Mouse (Mus musculus) myocyte (in vitro differentiated cells): ENCODE results near the gene Cd2bp2. TPM values are rescaled to one million over a fixed set of nuclear protein-coding genes. Genes with fewer than 3 reads are reported as not detected.

Experiments used
- H3K27me3 ChIP-seq: one replicate; pipeline ENCODE4 v1.6.1; 2011; ENCODE audit not compliant: control insufficient read depth, insufficient read depth, insufficient read length
- H3K36me3 ChIP-seq: one replicate; pipeline ENCODE4 v1.6.1; 2011; ENCODE audit not compliant: control insufficient read depth, insufficient read depth
- H3K4me2 ChIP-seq: one replicate; pipeline ENCODE4 v1.6.1; 2011; ENCODE audit warnings: low read depth, control low read depth
- H3K4me3 ChIP-seq: one replicate; pipeline ENCODE4 v1.5.1; 2011; ENCODE audit warnings: mild to moderate bottlenecking, control low read depth, moderate library complexity
- H3K79me2 ChIP-seq: one replicate; pipeline ENCODE4 v1.6.1; 2011; ENCODE audit not compliant: control insufficient read depth, insufficient read depth
- H3ac ChIP-seq: one replicate; pipeline ENCODE4 v1.6.1; 2011; ENCODE audit not compliant: control insufficient read depth, insufficient read length
- CEBPB ChIP-seq: IDR thresholded peaks from 2 replicates; pipeline ENCODE4 v1.6.1; 2011; ENCODE audit warnings: mild to moderate bottlenecking, moderate library complexity; ENCODE audit not compliant: poor library complexity, insufficient read depth, severe bottlenecking
- E2F4 ChIP-seq: IDR thresholded peaks from one replicate; pipeline ENCODE4 v1.6.1; 2011; ENCODE audit warnings: mild to moderate bottlenecking, control low read depth, moderate library complexity; ENCODE audit not compliant: insufficient read depth
- MAX ChIP-seq: IDR thresholded peaks from one replicate; pipeline ENCODE4 v1.6.1; 2011; ENCODE audit warnings: low read depth, mild to moderate bottlenecking, control low read depth
- MYOD1 ChIP-seq, 3 experiments: IDR thresholded peaks; one replicate each; pipeline ENCODE4 v1.6.1; 2011; ENCODE audit warnings: control low read depth in 2 of 3, low read depth in 2 of 3, mild to moderate bottlenecking in 2 of 3, moderate library complexity in 1 of 3; ENCODE audit not compliant: insufficient read length in 2 of 3, control insufficient read depth in 1 of 3
- MYOG ChIP-seq, 3 experiments: IDR thresholded peaks; one replicate each; pipeline ENCODE4 v1.6.1; 2011; ENCODE audit warnings: control low read depth in 2 of 3, low read depth in 2 of 3, mild to moderate bottlenecking in 2 of 3; ENCODE audit not compliant: insufficient read length in 2 of 3, control insufficient read depth in 1 of 3, insufficient read depth in 1 of 3
- POLR2A ChIP-seq: IDR thresholded peaks from one replicate; pipeline ENCODE4 v1.6.1; 2011; ENCODE audit warnings: low read depth, mild to moderate bottlenecking, control low read depth, moderate library complexity; ENCODE audit not compliant: insufficient read length
- POLR2AphosphoS2 ChIP-seq: IDR thresholded peaks from one replicate; pipeline ENCODE4 v1.6.1; 2011; ENCODE audit warnings: low read depth, control low read depth; ENCODE audit not compliant: insufficient read length
- REST ChIP-seq: IDR thresholded peaks from one replicate; pipeline ENCODE4 v1.6.1; 2011; ENCODE audit warnings: mild to moderate bottlenecking, control low read depth, moderate library complexity; ENCODE audit not compliant: insufficient read depth, insufficient read length
- SRF ChIP-seq: IDR thresholded peaks from one replicate; pipeline ENCODE4 v1.6.1; 2011; ENCODE audit warnings: low read depth; ENCODE audit not compliant: control insufficient read depth, insufficient read length
- TCF12 ChIP-seq: IDR thresholded peaks from one replicate; pipeline ENCODE4 v1.6.1; 2011; ENCODE audit warnings: mild to moderate bottlenecking, control low read depth; ENCODE audit not compliant: poor library complexity, insufficient read depth, severe bottlenecking
- TCF3 ChIP-seq: IDR thresholded peaks from one replicate; pipeline ENCODE4 v1.6.1; 2011; ENCODE audit warnings: low read depth, control low read depth; ENCODE audit not compliant: insufficient read length
- USF1 ChIP-seq: IDR thresholded peaks from one replicate; pipeline ENCODE4 v1.6.1; 2011; ENCODE audit warnings: low read depth, mild to moderate bottlenecking, control low read depth, moderate library complexity
- polyA plus RNA-seq: library from polyadenylated mRNA; unstranded; fragments of >200 nt; fragmentation: generic; extraction: Trizol; gene quantifications from one replicate; pipeline ENCODE4 v1.2.1, GENCODE M21; 2012; ENCODE audit warnings: missing spikeins

The Cd2bp2 gene
- polyA plus RNA-seq, 1 experiment = 58.3 TPM

DNA sequence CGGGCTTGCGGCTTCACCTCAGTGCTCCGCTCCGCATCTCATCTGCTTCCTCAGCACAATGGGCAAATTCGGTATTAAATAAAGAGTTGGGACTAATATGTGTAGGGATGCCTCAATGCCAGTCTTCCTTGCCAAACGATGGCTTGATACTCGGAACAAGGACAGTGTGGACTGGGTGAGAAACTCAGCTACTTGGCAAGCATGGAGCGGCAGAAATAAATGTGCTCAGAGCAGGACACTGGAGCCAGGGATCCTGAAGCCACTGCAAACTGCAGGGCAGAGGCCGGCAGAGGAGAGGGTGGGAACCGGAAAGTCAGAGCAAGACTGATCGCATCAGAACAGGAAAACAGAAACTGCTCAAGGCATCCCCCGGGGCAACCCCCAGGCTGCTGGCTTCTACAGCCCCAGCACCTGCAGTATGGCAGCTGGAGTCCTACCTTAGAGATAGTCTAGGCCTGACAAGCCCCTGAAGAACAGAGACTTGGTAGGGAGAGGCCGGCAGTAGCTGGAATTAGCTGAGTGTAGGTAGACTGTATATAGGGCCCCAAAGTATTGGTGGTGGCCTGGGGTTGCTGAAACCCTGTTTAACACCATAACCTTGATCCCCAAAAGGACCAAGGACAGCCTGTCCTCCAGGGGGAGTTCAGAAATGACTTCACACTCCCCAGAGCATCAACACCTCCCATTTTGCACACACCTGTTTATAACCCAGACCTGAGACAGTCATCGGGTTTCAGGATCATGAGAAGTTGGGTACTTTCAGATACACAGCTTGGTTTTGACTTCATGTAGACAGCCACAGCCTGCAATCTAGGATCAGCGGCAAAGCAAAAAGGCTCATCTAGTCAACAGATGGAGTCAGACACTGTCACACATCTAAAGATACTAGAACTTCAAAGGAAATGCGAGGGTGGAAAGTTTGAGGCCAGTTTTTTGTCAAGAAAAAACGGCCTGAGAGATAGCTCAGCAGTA is 7.3 kb downstream of the Cd2bp2 start:
- Histone ChIP-seq H3K79me2 (no peaks in the 10 kb centered on the region), H3K4me2 (no peak overlapping the region), H3K27me3 (no peaks in the 10 kb centered on the region), H3K4me3 (no peak overlapping the region), H3ac (no peak overlapping the region), H3K36me3 (peaks cover 15% of the 10 kb centered on the region)
- no peak for TF ChIP-seq POLR2A
- TF ChIP-seq SRF = no peak
- TF ChIP-seq CEBPB = no peak
- no peak for TF ChIP-seq MYOG (IDR thresholded peaks at IDR 0.05; ENCODE audit: control insufficient read depth in 1 of 3, insufficient read depth in 1 of 3, insufficient read length in 2 of 3, low read depth in 2 of 3)
- TF ChIP-seq USF1 = no peak
- TF ChIP-seq REST = no peak
- no peak for TF ChIP-seq POLR2AphosphoS2

- Histone ChIP-seq H3K27me3 (no peaks in the 10 kb centered on the region), H3K36me3 (peaks cover 7% of the 10 kb centered on the region), H3ac (no peak overlapping the region), H3K4me3 (no peak overlapping the region), H3K79me2 (no peaks in the 10 kb centered on the region), H3K4me2 (no peak overlapping the region)
- no peak for TF ChIP-seq POLR2AphosphoS2
- no peak for TF ChIP-seq CEBPB
- TF ChIP-seq MYOG (IDR thresholded peaks at IDR 0.05; ENCODE audit: control insufficient read depth in 1 of 3, insufficient read depth in 1 of 3, insufficient read length in 2 of 3, low read depth in 2 of 3) = no peak
- no peak for TF ChIP-seq TCF12
- no peak for TF ChIP-seq MYOD1 (IDR thresholded peaks at IDR 0.05; ENCODE audit: control insufficient read depth in 1 of 3, insufficient read length in 2 of 3, low read depth in 2 of 3)
- no peak for TF ChIP-seq SRF
- no peak for TF ChIP-seq E2F4
- no peak for TF ChIP-seq USF1
- TF ChIP-seq POLR2A = no peak
- no peak for TF ChIP-seq MAX
- TF ChIP-seq TCF3 = no peak
- TF ChIP-seq REST = no peak
Measured at GRCm38 (mm10) chr7:127187351-127187750, 8.5 kb downstream of the Cd2bp2 start.

DNA sequence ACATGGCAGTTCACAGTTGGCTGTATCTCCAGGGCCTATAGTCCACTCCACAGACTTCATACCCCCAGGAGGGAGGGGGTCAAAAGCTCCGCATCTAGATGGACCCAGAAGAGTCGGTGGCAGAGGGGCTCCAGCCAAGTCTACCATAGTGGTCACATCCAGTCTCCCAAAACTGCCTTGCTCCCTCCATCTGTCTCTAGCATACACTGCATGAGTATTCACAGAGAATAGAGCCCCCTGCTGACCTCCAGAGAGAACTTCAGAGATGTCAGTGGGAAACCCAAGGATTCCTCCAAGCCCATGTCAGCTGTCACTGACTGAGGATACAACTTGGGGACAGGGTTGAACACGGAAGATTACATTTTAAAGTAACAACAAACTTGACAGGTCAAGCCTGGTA is 10.2 kb downstream of the Cd2bp2 start:
- no peaks in the 10 kb centered on the region for H3K27me3 ChIP-seq
- TF ChIP-seq E2F4 = no peak
- TF ChIP-seq POLR2AphosphoS2 = no peak
- no peak for TF ChIP-seq MAX
- no peak for TF ChIP-seq TCF12
- TF ChIP-seq CEBPB = no peak
- no peak for TF ChIP-seq MYOG (IDR thresholded peaks at IDR 0.05; ENCODE audit: control insufficient read depth in 1 of 3, insufficient read depth in 1 of 3, insufficient read length in 2 of 3, low read depth in 2 of 3)
- TF ChIP-seq MYOD1 (IDR thresholded peaks at IDR 0.05; ENCODE audit: control insufficient read depth in 1 of 3, insufficient read length in 2 of 3, low read depth in 2 of 3) = no peak
- no peak for TF ChIP-seq REST
- TF ChIP-seq POLR2A = no peak
- no peak for TF ChIP-seq USF1
- no peak for TF ChIP-seq SRF
- no peak overlapping the region for H3ac ChIP-seq
- H3K4me2 ChIP-seq = no peak overlapping the region
- H3K4me3 ChIP-seq = no peak overlapping the region
- H3K36me3 ChIP-seq = no peaks in the 10 kb centered on the region
- no peaks in the 10 kb centered on the region for H3K79me2 ChIP-seq

- Histone ChIP-seq H3K4me2 (no peak overlapping the region), H3K79me2 (no peaks in the 10 kb centered on the region), H3K4me3 (no peak overlapping the region), H3K27me3 (no peaks in the 10 kb centered on the region), H3ac (no peak overlapping the region), H3K36me3 (no peaks in the 10 kb centered on the region)
- TF ChIP-seq SRF = no peak
- TF ChIP-seq CEBPB = 0 out of 2 replicates have a peak, but pooled peaks have one; percentile 11
- no peak for TF ChIP-seq POLR2A
- no peak for TF ChIP-seq REST
Measured at GRCm38 (mm10) chr7:127184720-127185119, 11.1 kb downstream of the Cd2bp2 start.

DNA sequence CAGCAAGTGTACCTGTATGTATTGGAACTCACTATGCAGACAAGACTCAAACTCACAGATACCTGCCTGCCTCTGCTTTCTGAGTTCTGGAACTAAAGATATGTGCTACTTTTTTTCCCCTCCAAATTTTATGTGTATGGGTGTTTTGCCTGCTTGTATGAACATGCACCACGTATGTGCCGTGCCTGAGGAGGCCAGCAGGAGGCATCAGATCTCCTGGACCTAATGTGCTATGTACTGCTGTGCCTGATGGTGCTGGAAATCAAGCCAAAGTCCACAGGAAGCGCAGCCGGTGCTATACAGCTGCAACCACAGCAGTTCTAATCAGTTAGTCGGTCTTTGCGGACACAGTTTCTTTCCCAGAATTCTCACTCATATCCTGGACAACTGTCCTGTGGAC is 12.0 kb downstream of the Cd2bp2 start:
- Histone ChIP-seq H3K27me3 (no peaks in the 10 kb centered on the region), H3K36me3 (no peaks in the 10 kb centered on the region), H3K79me2 (no peaks in the 10 kb centered on the region), H3K4me2 (no peak overlapping the region), H3ac (no peak overlapping the region), H3K4me3 (no peak overlapping the region)
- TF ChIP-seq TCF12 = no peak
- TF ChIP-seq POLR2A = no peak
- TF ChIP-seq POLR2AphosphoS2 = no peak
- TF ChIP-seq REST = no peak
- TF ChIP-seq USF1 = no peak
- TF ChIP-seq E2F4 = no peak
- TF ChIP-seq MYOG (IDR thresholded peaks at IDR 0.05; ENCODE audit: control insufficient read depth in 1 of 3, insufficient read depth in 1 of 3, insufficient read length in 2 of 3, low read depth in 2 of 3) = no peak
- TF ChIP-seq CEBPB = no peak
- TF ChIP-seq MYOD1 (IDR thresholded peaks at IDR 0.05; ENCODE audit: control insufficient read depth in 1 of 3, insufficient read length in 2 of 3, low read depth in 2 of 3) = no peak
- TF ChIP-seq SRF = no peak
- no peak for TF ChIP-seq MAX
- no peak for TF ChIP-seq TCF3
